Mouse (Mus musculus) heart, adult 11 months (tissue): ENCODE results near the gene Cebpa.

ENCODE experiments used
- DNase-seq: peaks from one replicate; pipeline ENCODE4 v3.0.0; 2022

Cebpa gene

GRCm38 (mm10) chr7:35120146-35120691, 1.1 kb downstream of the Cebpa start:
- peak; percentile 96 for DNase-seq

GRCm38 (mm10) chr7:35121150-35121549, 2.1 kb downstream of the Cebpa start:
- no peak for DNase-seq

GRCm38 (mm10) chr7:35122401-35123320, 3.6 kb downstream of the Cebpa start:
- peak; percentile 88 for DNase-seq

GRCm38 (mm10) chr7:35123431-35123953, 4.4 kb downstream of the Cebpa start:
- peak; percentile 83 for DNase-seq

GRCm38 (mm10) chr7:35124216-35124615, 5.1 kb downstream of the Cebpa start:
- DNase-seq = peak; percentile 83

- peak; percentile 88 for DNase-seq
Observed at GRCm38 (mm10) chr7:35124745-35125144, 5.7 kb downstream of the Cebpa start.

GRCm38 (mm10) chr7:35125971-35126370, 6.9 kb downstream of the Cebpa start:
- DNase-seq = peak; percentile 82

GRCm38 (mm10) chr7:35127001-35127400, 7.9 kb downstream of the Cebpa start:
- DNase-seq = peak; percentile 88

GRCm38 (mm10) chr7:35127721-35128120, 8.6 kb downstream of the Cebpa start:
- peak; percentile 78 for DNase-seq

- DNase-seq = no peak
Observed at GRCm38 (mm10) chr7:35128677-35129567, 9.8 kb downstream of the Cebpa start.

- no peak for DNase-seq
Observed at GRCm38 (mm10) chr7:35130059-35130738, 11.1 kb downstream of the Cebpa start.

- no peak for DNase-seq
Observed at GRCm38 (mm10) chr7:35130888-35131287, 11.8 kb downstream of the Cebpa start.

- no peak for DNase-seq
Observed at GRCm38 (mm10) chr7:35131601-35132000, 12.5 kb downstream of the Cebpa start.

- no peak for DNase-seq
Observed at GRCm38 (mm10) chr7:35134621-35135020, 15.5 kb downstream of the Cebpa start.

- DNase-seq = no peak
Observed at GRCm38 (mm10) chr7:35137524-35137923, 18.4 kb downstream of the Cebpa start.

GRCm38 (mm10) chr7:35138481-35138880, 19.4 kb downstream of the Cebpa start:
- DNase-seq = no peak

GRCm38 (mm10) chr7:35139880-35140279, 20.8 kb downstream of the Cebpa start:
- DNase-seq = no peak

- DNase-seq = no peak
Observed at GRCm38 (mm10) chr7:35141519-35141918, 22.4 kb downstream of the Cebpa start.

- DNase-seq = no peak
Observed at GRCm38 (mm10) chr7:35142522-35142921, 23.4 kb downstream of the Cebpa start.

GRCm38 (mm10) chr7:35143864-35144618, 24.9 kb downstream of the Cebpa start:
- no peak for DNase-seq

- DNase-seq = peak; percentile 94
Observed at GRCm38 (mm10) chr7:35145068-35145467, 26.0 kb downstream of the Cebpa start.

GRCm38 (mm10) chr7:35146269-35146668, 27.2 kb downstream of the Cebpa start:
- no peak for DNase-seq
